Mouse (Mus musculus) hindbrain, embryonic 13.5 days (tissue): Measurements from ENCODE around the gene Paqr7. TPM values are rescaled to one million over a fixed set of nuclear protein-coding genes. Genes with fewer than 3 reads are reported as not detected.
A peak's percentile ranks its signal among the peaks of the same experiment; 100 is the strongest.
"Not testable (repeated sequence)": the region's sequence is repeated elsewhere in the genome, so short reads cannot be mapped to it uniquely, and the experiment has no call there.

Source experiments
- ATAC-seq: fragments of 200-750 bp; cut with Nextera tagmentation; 2 replicates; pipeline ENCODE4 v1.8.0; 2017; ENCODE audit warnings: moderate TSS enrichment; ENCODE audit not compliant: low FRiP score
- H3K27ac ChIP-seq: fragments of 300-500 bp; sonication (generic); 2 replicates; pipeline ENCODE4 v1.5.1; 2015; ENCODE audit warnings: inconsistent platforms, mild to moderate bottlenecking, moderate library complexity
- H3K27me3 ChIP-seq: fragments of 300-500 bp; sonication (generic); 2 replicates; pipeline ENCODE4 v1.6.1; 2015; ENCODE audit warnings: mild to moderate bottlenecking, inconsistent platforms
- H3K36me3 ChIP-seq: fragments of 300-500 bp; sonication (generic); 2 replicates; pipeline ENCODE4 v1.6.1; 2015; ENCODE audit warnings: mild to moderate bottlenecking, inconsistent platforms
- H3K4me1 ChIP-seq: fragments of 300-500 bp; sonication (generic); replicated peaks from 2 replicates; pipeline ENCODE4 v1.6.1; 2015; ENCODE audit warnings: inconsistent platforms
- H3K4me2 ChIP-seq: fragments of 300-500 bp; sonication (generic); 2 replicates; pipeline ENCODE4 v1.6.1; 2015; ENCODE audit warnings: inconsistent platforms, mild to moderate bottlenecking, moderate library complexity
- H3K4me3 ChIP-seq: fragments of 300-500 bp; sonication (generic); 2 replicates; pipeline ENCODE4 v1.5.1; 2015; ENCODE audit warnings: mild to moderate bottlenecking, inconsistent platforms
- H3K9ac ChIP-seq: fragments of 300-500 bp; sonication (generic); 2 replicates; pipeline ENCODE4 v1.6.1; 2015; ENCODE audit warnings: mild to moderate bottlenecking, inconsistent platforms
- H3K9me3 ChIP-seq: fragments of 300-500 bp; sonication (generic); 2 replicates; pipeline ENCODE4 v1.6.1; 2016; ENCODE audit warnings: inconsistent platforms
- WGBS: fragments of 180-500 bp; shearing (Covaris S2); methylation state at CpG from one replicate; pipeline ENCODE4 v1.1.7; 2015; 5-methylcytosine and 5-hydroxymethylcytosine counted together
- polyA plus RNA-seq: library from polyadenylated mRNA; unstranded; fragments of >200 nt; fragmentation: Nextera tagmentation; extraction: Ambion mirVana; gene quantifications from 2 replicates; pipeline ENCODE4 v1.2.1, GENCODE M21; 2015

The Paqr7 gene
- polyA plus RNA-seq, 1 experiment from 2014 or later, result 21.5 TPM

- H3K27me3 ChIP-seq, result peaks cover 4% of the 10 kb centered on the region; the same call in 1 of the 2 replicates
- peaks cover 35% of the 10 kb centered on the region for H3K4me1 ChIP-seq
- ATAC-seq, result no peak
- H3K27ac ChIP-seq, result peak overlapping the region; percentile 23; the same call in 1 of the 2 replicates
- no peaks in the 10 kb centered on the region for H3K36me3 ChIP-seq
- H3K9ac ChIP-seq, result no peak overlapping the region
- no peak overlapping the region for H3K4me3 ChIP-seq
- no peaks in the 10 kb centered on the region for H3K9me3 ChIP-seq
- 68% methylated on average over 16 of the region's 16 CpGs for WGBS
- no peak overlapping the region for H3K4me2 ChIP-seq
Measured at GRCm38 (mm10) chr4:134494780-134495545, 1.5 kb upstream of the Paqr7 start.

- no peak overlapping the region for H3K9ac ChIP-seq
- no peaks in the 10 kb centered on the region for H3K36me3 ChIP-seq
- no peak overlapping the region for H3K4me2 ChIP-seq
- no peak for ATAC-seq
- H3K4me1 ChIP-seq, result peaks cover 35% of the 10 kb centered on the region
- no peak overlapping the region for H3K4me3 ChIP-seq
- 67% methylated on average over 5 of the region's 5 CpGs for WGBS
- H3K27me3 ChIP-seq, result peaks cover 4% of the 10 kb centered on the region; the same call in 1 of the 2 replicates
- H3K27ac ChIP-seq, result no peak overlapping the region
- H3K9me3 ChIP-seq, result no peaks in the 10 kb centered on the region
Measured at GRCm38 (mm10) chr4:134495546-134495923, 962 bp upstream of the Paqr7 start.

DNA sequence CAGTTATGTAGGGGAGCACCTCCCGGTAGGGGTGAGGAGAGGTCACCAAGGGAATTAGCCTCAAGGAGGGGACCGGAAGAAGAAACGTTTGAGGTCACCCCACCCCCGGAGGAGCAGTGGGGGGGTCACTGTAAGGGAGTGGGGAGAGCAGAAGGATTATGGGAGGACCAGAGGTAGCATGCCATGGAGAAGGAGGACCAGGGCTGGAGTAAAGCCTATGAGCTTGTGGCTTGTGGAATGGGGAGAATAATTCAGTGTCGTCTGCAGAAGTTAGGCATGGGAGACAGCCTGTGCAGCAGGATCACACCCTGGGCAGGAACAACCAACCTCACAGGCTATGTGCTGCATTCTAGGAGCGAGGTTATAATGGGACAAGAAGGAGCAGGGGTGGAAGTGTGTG, 726 bp downstream of the Paqr7 start:
- Histone ChIP-seq H3K4me2 (peak overlapping the region; percentile 85), H3K9me3 (no peaks in the 10 kb centered on the region), H3K27ac (peak overlapping the region; percentile 80), H3K9ac (peak overlapping the region; percentile 79), H3K4me1 (peaks cover 35% of the 10 kb centered on the region), H3K4me3 (peak overlapping the region; percentile 54), H3K36me3 (no peaks in the 10 kb centered on the region), H3K27me3 (peaks cover 4% of the 10 kb centered on the region; the same call in 1 of the 2 replicates)
- 13% methylated on average over 6 of the region's 6 CpGs for WGBS
- ATAC-seq, result peak; percentile 53

DNA sequence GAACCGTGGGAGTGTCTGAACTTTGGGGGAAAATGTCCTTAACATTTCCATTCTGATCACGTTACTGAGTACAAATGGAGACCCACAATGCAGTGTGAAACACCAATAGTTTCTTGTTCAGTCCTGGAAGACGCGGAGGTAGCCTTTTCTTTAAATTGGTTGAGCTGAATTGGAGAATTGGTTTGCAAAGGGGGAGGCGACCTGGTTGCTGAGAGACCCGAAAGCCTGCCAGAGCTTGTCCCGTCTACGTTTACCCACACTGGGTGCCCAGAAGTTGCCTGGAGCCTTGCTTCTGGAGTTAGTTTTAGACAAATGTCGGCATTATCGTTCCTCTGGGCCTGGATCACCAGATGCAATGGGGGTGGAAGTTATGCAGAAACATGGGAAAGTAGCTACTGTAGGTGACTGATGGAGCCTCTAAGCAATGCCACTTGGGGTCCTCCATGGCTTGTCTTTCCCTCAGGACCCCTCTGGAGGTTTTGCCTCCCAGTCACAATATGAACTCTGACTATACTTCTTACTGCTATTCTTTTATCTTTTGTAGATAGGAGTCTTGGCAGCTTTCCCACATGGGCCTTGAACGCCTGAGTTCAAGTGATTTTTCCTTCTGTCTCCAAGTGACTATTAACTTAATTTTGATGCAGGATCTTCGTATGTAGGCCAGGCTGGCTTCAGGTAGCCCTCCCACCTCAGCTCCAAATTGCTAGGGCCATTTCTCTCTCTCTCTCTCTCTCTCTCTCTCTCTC, 1.7 kb downstream of the Paqr7 start:
- peak overlapping the region; percentile 79; the same call in 1 of the 2 replicates for H3K9ac ChIP-seq
- 66% methylated on average over 12 of the region's 12 CpGs for WGBS

GRCm38 (mm10) chr4:134498983-134499382, 2.5 kb downstream of the Paqr7 start:
- not testable (repeated sequence) for ATAC-seq, H3K9me3 ChIP-seq, H3K36me3 ChIP-seq, H3K9ac ChIP-seq, H3K27me3 ChIP-seq, H3K4me3 ChIP-seq
- Histone ChIP-seq H3K4me2 (peak overlapping the region; percentile 85; the same call in 1 of the 2 replicates), H3K27ac (peak overlapping the region; percentile 80), H3K4me1 (peaks cover 35% of the 10 kb centered on the region)
- 85% methylated on average over 6 of the region's 6 CpGs for WGBS

More for the DNA sequence above, 1.7 kb downstream of the Paqr7 start:
- H3K36me3 ChIP-seq, result no peaks in the 10 kb centered on the region
- no peaks in the 10 kb centered on the region for H3K9me3 ChIP-seq
- H3K27ac ChIP-seq, result peak overlapping the region; percentile 80
- peaks cover 35% of the 10 kb centered on the region for H3K4me1 ChIP-seq
- H3K27me3 ChIP-seq, result peaks cover 4% of the 10 kb centered on the region; the same call in 1 of the 2 replicates
- 0 out of 2 replicates have a peak, but pooled peaks have one; percentile 40 for ATAC-seq
- peak overlapping the region; percentile 54 for H3K4me3 ChIP-seq
- peak overlapping the region; percentile 85 for H3K4me2 ChIP-seq

- H3K27ac ChIP-seq, result no peak overlapping the region
- H3K4me3 ChIP-seq, result no peak overlapping the region
- H3K4me2 ChIP-seq, result no peak overlapping the region
- H3K9ac ChIP-seq, result no peak overlapping the region
- H3K9me3 ChIP-seq, result no peaks in the 10 kb centered on the region
- no peaks in the 10 kb centered on the region for H3K36me3 ChIP-seq
- H3K4me1 ChIP-seq, result peaks cover 23% of the 10 kb centered on the region
- no peaks in the 10 kb centered on the region for H3K27me3 ChIP-seq
- 93% methylated on average over 6 of the region's 6 CpGs for WGBS
- no peak for ATAC-seq
Measured at GRCm38 (mm10) chr4:134501095-134501494, 4.6 kb downstream of the Paqr7 start.

DNA sequence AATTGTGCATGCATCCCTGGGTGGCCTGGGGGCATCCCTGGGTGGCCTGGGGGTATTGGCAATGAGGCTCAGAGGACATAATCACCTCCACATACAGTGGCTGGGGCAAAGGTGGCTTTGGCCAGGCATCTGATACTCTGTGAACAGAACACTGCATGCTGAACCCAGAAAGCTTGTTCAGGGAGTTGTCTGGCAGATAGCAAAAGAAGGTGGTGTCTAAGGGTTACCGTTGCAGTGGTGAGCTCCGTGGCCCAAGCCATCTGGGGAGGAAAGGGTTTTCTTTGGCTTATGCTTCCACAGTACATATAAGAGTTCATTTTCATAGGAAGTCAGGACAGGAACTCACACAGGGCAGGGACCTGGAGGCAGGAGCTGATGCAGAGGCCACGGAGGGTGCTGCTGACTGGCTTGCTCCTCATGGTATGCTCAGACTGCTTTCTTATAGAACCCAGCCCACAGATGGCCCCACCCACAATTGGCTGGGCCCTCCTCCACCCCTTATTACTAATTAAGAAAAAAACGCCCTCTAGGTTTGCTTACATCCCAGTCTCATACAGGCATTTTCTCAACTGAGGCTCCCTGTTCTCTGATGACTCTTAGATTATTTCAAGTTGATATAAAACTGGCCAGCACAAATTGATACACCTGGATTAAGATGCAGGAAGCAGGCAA, 7.3 kb downstream of the Paqr7 start:
- Histone ChIP-seq H3K27me3 (0 out of 2 replicates have a peak, but pooled peaks cover 3% of the 10 kb centered on the region), H3K27ac (no peak overlapping the region), H3K4me2 (no peak overlapping the region), H3K4me1 (no peaks in the 10 kb centered on the region), H3K9ac (no peak overlapping the region), H3K4me3 (no peak overlapping the region), H3K36me3 (peaks cover 18% of the 10 kb centered on the region), H3K9me3 (no peaks in the 10 kb centered on the region)
- no peak for ATAC-seq
- 82% methylated on average over 4 of the region's 4 CpGs for WGBS

DNA sequence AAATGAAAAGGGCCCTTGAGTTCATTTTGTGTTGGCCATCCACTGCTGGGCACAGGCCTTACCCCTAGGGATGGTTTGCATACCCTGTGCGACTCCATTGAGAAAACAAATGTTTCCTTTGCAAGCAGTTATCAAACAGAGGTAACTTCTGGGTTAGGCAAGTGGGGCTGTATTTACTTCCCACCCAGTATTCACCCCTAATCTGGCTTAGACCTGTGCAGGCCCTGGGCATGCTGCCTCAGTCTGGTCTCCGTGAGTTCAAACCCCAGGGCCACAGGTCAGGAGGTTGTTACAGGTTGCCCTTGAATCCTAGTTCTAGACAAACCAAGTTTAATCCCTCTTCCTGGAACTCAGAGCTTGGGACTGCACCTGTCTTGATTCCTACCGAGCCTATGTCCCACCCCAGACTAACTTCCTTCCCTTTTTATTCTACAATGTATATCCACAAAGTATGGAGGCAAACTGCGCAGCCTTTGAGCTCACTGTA, 8.8 kb downstream of the Paqr7 start:
- H3K27ac ChIP-seq, result no peak overlapping the region
- WGBS, result 84% methylated on average over 4 of the region's 4 CpGs
- 0 out of 2 replicates have a peak, but pooled peaks cover 3% of the 10 kb centered on the region for H3K27me3 ChIP-seq

GRCm38 (mm10) chr4:134505966-134506594, 9.6 kb downstream of the Paqr7 start:
- H3K9me3 ChIP-seq, result no peaks in the 10 kb centered on the region
- no peak for ATAC-seq
- H3K36me3 ChIP-seq, result peaks cover 18% of the 10 kb centered on the region
- WGBS, result 81% methylated on average over 3 of the region's 4 CpGs
- H3K4me3 ChIP-seq, result no peak overlapping the region
- no peak overlapping the region for H3K4me2 ChIP-seq
- peaks cover 2% of the 10 kb centered on the region for H3K4me1 ChIP-seq
- H3K9ac ChIP-seq, result no peak overlapping the region
- 0 out of 2 replicates have a peak, but pooled peaks cover 3% of the 10 kb centered on the region for H3K27me3 ChIP-seq
- no peak overlapping the region for H3K27ac ChIP-seq

More for the DNA sequence above, 8.8 kb downstream of the Paqr7 start:
- no peaks in the 10 kb centered on the region for H3K9me3 ChIP-seq
- H3K4me1 ChIP-seq, result no peaks in the 10 kb centered on the region
- peaks cover 18% of the 10 kb centered on the region for H3K36me3 ChIP-seq
- no peak overlapping the region for H3K4me3 ChIP-seq
- H3K4me2 ChIP-seq, result no peak overlapping the region
- no peak for ATAC-seq
- H3K9ac ChIP-seq, result no peak overlapping the region

DNA sequence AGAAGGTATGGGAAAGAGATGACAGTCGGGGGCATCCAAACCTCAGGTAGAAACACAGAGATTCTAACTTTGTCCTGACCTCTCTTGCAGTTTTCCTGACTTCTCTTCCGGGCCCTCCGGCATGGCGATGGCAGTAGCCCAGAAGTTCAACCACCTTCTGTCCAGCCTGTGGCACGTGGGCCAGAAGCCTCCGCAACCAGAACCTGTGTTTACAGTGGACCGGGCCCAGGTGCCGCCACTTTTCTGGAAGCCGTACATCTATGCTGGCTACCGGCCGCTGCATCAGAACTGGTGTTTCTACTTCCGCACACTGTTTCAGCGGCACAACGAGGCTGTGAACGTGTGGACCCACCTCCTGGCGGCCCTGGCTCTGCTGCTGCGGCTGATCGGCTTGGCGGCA, 10.2 kb downstream of the Paqr7 start:
- H3K9me3 ChIP-seq, result no peaks in the 10 kb centered on the region
- H3K36me3 ChIP-seq, result peaks cover 18% of the 10 kb centered on the region
- no peak overlapping the region for H3K4me2 ChIP-seq
- peaks cover 6% of the 10 kb centered on the region for H3K4me1 ChIP-seq
- WGBS, result 90% methylated on average over 19 of the region's 19 CpGs
- no peak overlapping the region for H3K4me3 ChIP-seq
- H3K9ac ChIP-seq, result no peak overlapping the region
- H3K27ac ChIP-seq, result no peak overlapping the region
- no peak for ATAC-seq
- 0 out of 2 replicates have a peak, but pooled peaks cover 3% of the 10 kb centered on the region for H3K27me3 ChIP-seq

GRCm38 (mm10) chr4:134510396-134510795, 13.9 kb downstream of the Paqr7 start:
- H3K27me3 ChIP-seq, result 0 out of 2 replicates have a peak, but pooled peaks cover 3% of the 10 kb centered on the region
- peak overlapping the region; percentile 84 for H3K4me2 ChIP-seq
- peaks cover 18% of the 10 kb centered on the region for H3K36me3 ChIP-seq
- no peaks in the 10 kb centered on the region for H3K9me3 ChIP-seq
- no peak overlapping the region for H3K4me3 ChIP-seq
- no peak overlapping the region for H3K27ac ChIP-seq
- ATAC-seq, result peak; percentile 64
- peaks cover 6% of the 10 kb centered on the region for H3K4me1 ChIP-seq
- 73% methylated on average over 4 of the region's 4 CpGs for WGBS
- H3K9ac ChIP-seq, result no peak overlapping the region
